Mouse (Mus musculus): ENCODE measurements around the gene Tax1bp1. TPM values are rescaled to one million over a fixed set of nuclear protein-coding genes. Genes with fewer than 3 reads are reported as not detected.
"Not testable (repeated sequence)": the region's sequence is repeated elsewhere in the genome, so short reads cannot be mapped to it uniquely, and the experiment has no call there.

The Tax1bp1 gene
- 168 and 174 TPM in 2 replicates for polyA plus RNA-seq (2014; fragmentation: Nextera tagmentation; extraction: Ambion mirVana)

GRCm38 (mm10) chr6:52713104-52713896 lies at the start of gene Tax1bp1:
TSS of gene Tax1bp1 (plus strand) at chr6:52713729.
- peaks cover 4% of the 10 kb centered on the region for H3K4me1 ChIP-seq (ENCODE audit: control insufficient read depth, insufficient read depth, low read length)
- WGBS, result 4% methylated on average over 38 of the region's 38 CpGs
- H3K36me3 ChIP-seq (ENCODE audit: control insufficient read depth, insufficient read depth, low read length), result no peaks in the 10 kb centered on the region
- H3K27me3 ChIP-seq (replicated peaks; ENCODE audit: control insufficient read depth, insufficient read depth, low read length), result no peaks in the 10 kb centered on the region
- no peaks in the 10 kb centered on the region for H3K9me3 ChIP-seq (replicated peaks; ENCODE audit: control insufficient read depth, low read length)
- H3K4me3 ChIP-seq (ENCODE audit: low read depth, low read length), result peak within 1 kb of the TSS; percentile 99
- peak within 1 kb of the TSS; percentile 88 for H3K27ac ChIP-seq (ENCODE audit: low read depth, low read length)
- DNase-seq (ENCODE audit: low spot score), result peak; percentile 96
- H3K4me2 ChIP-seq (ENCODE audit: low read length), result peak within 1 kb of the TSS; percentile 57
- peak within 1 kb of the TSS; percentile 94 for H3K9ac ChIP-seq (ENCODE audit: low read length)
- ATAC-seq, result peak; percentile 99

GRCm38 (mm10) chr6:52667641-52668040 lies 45.9 kb upstream of the Tax1bp1 start:
- no peaks in the 10 kb centered on the region for H3K27me3 ChIP-seq (replicated peaks; ENCODE audit: control insufficient read depth, insufficient read depth, low read length)
- 48% methylated on average over 3 of the region's 3 CpGs for WGBS
- no peak overlapping the region for H3K4me3 ChIP-seq (ENCODE audit: low read depth, low read length)
- H3K36me3 ChIP-seq (ENCODE audit: control insufficient read depth, insufficient read depth, low read length), result no peaks in the 10 kb centered on the region
- H3K27ac ChIP-seq (ENCODE audit: low read depth, low read length), result no peak overlapping the region
- no peak overlapping the region for H3K4me2 ChIP-seq (ENCODE audit: low read length)
- no peaks in the 10 kb centered on the region for H3K9me3 ChIP-seq (replicated peaks; ENCODE audit: control insufficient read depth, low read length)
- DNase-seq (ENCODE audit: low spot score), result peak; percentile 24
- ATAC-seq, result no peak
- H3K4me1 ChIP-seq (ENCODE audit: control insufficient read depth, insufficient read depth, low read length), result no peaks in the 10 kb centered on the region
- H3K9ac ChIP-seq (ENCODE audit: low read length), result no peak overlapping the region

DNA sequence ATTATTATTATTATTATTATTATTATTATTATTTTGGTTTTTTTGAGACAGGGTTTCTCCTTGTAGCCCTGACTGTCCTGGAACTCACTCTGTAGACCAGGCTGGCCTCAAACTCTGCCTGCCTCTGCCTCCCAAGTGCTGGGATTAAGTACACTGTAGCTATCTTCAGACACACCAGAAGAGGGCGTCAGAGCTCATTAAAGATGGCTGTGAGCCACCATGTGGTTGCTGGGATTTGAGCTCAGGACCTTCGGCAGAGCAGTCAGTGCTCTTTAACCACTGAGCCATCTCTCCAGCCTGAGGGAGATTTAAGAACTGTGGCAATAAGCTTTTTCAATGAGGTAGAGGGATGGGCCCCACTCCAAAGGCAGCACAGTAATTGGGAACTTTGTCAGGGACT lies 43.7 kb upstream of the Tax1bp1 start:
- not testable (repeated sequence) for ATAC-seq; H3K27me3 ChIP-seq (replicated peaks; ENCODE audit: control insufficient read depth, insufficient read depth, low read length); H3K36me3 ChIP-seq (ENCODE audit: control insufficient read depth, insufficient read depth, low read length); DNase-seq (ENCODE audit: low spot score); H3K9me3 ChIP-seq (replicated peaks; ENCODE audit: control insufficient read depth, low read length); H3K9ac ChIP-seq (ENCODE audit: low read length); H3K4me2 ChIP-seq (ENCODE audit: low read length); H3K4me3 ChIP-seq (ENCODE audit: low read depth, low read length); H3K27ac ChIP-seq (ENCODE audit: low read depth, low read length)
- WGBS, result 31% methylated on average over 2 of the region's 2 CpGs
- H3K4me1 ChIP-seq (ENCODE audit: control insufficient read depth, insufficient read depth, low read length), result 0 out of 2 replicates have a peak, but pooled peaks cover 10% of the 10 kb centered on the region

DNA sequence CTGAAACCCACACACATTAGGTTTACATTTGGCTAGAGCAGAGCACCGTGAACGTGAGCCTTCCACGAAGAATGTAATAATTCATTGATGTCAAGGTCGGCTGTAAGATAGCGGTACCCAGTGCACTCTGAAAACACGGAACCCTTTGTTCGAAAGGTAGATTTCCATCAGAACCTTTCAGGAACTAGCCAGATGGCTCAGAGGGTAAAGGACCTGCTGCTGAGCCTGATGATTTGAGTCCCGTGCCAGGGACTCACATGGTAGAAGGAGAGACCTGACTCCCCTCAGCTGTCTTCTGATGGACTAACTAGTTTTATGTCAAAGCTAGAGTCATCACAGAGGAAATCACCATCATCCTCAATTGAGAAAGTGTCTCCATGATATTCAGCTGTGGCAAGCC lies 41.7 kb upstream of the Tax1bp1 start:
- H3K9ac ChIP-seq (ENCODE audit: low read length), result no peak overlapping the region
- no peaks in the 10 kb centered on the region for H3K9me3 ChIP-seq (replicated peaks; ENCODE audit: control insufficient read depth, low read length)
- H3K27me3 ChIP-seq (replicated peaks; ENCODE audit: control insufficient read depth, insufficient read depth, low read length), result no peaks in the 10 kb centered on the region
- DNase-seq (ENCODE audit: low spot score) (no peak), ATAC-seq (no peak)
- WGBS, result 87% methylated on average over 8 of the region's 8 CpGs
- H3K27ac ChIP-seq (ENCODE audit: low read depth, low read length), result no peak overlapping the region
- no peak overlapping the region for H3K4me3 ChIP-seq (ENCODE audit: low read depth, low read length)
- H3K4me1 ChIP-seq (ENCODE audit: control insufficient read depth, insufficient read depth, low read length), result 0 out of 2 replicates have a peak, but pooled peaks cover 10% of the 10 kb centered on the region
- H3K4me2 ChIP-seq (ENCODE audit: low read length), result no peak overlapping the region
- H3K36me3 ChIP-seq (ENCODE audit: control insufficient read depth, insufficient read depth, low read length), result no peaks in the 10 kb centered on the region

- no peak overlapping the region for H3K9ac ChIP-seq (ENCODE audit: low read length)
- H3K36me3 ChIP-seq (ENCODE audit: control insufficient read depth, insufficient read depth, low read length), result no peaks in the 10 kb centered on the region
- 0 out of 2 replicates have a peak, but pooled peaks cover 10% of the 10 kb centered on the region for H3K4me1 ChIP-seq (ENCODE audit: control insufficient read depth, insufficient read depth, low read length)
- DNase-seq (ENCODE audit: low spot score), result no peak
- H3K4me3 ChIP-seq (ENCODE audit: low read depth, low read length), result no peak overlapping the region
- WGBS, result 69% methylated on average over 2 of the region's 2 CpGs
- no peaks in the 10 kb centered on the region for H3K27me3 ChIP-seq (replicated peaks; ENCODE audit: control insufficient read depth, insufficient read depth, low read length)
- ATAC-seq, result no peak
- H3K4me2 ChIP-seq (ENCODE audit: low read length), result no peak overlapping the region
- H3K9me3 ChIP-seq (replicated peaks; ENCODE audit: control insufficient read depth, low read length), result no peaks in the 10 kb centered on the region
- no peak overlapping the region for H3K27ac ChIP-seq (ENCODE audit: low read depth, low read length)
Observed at GRCm38 (mm10) chr6:52672539-52672938, 41.0 kb upstream of the Tax1bp1 start.

DNA sequence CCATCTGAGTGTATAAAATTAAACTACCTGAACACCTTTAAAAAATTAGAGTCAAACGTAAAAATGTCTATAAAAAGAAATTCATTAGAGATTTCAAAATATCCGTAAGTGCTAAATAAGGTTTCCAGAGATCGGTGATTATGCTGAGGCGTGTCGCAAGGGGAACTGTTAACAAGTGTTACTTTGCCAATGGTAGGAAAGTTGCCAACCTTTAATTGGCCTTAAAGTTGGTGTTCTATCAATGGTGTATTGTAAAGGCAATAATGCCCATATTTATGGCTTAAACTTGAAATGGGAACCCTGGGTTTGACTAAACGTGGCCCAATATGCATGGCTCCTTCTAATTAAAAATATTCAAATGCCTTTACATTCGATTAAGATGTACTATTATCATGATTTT lies 39.8 kb upstream of the Tax1bp1 start:
- Histone ChIP-seq H3K27ac (ENCODE audit: low read depth, low read length) (no peak overlapping the region), H3K9ac (ENCODE audit: low read length) (no peak overlapping the region), H3K27me3 (replicated peaks; ENCODE audit: control insufficient read depth, insufficient read depth, low read length) (no peaks in the 10 kb centered on the region), H3K36me3 (ENCODE audit: control insufficient read depth, insufficient read depth, low read length) (no peaks in the 10 kb centered on the region), H3K4me1 (ENCODE audit: control insufficient read depth, insufficient read depth, low read length) (0 out of 2 replicates have a peak, but pooled peaks cover 10% of the 10 kb centered on the region), H3K4me2 (ENCODE audit: low read length) (no peak overlapping the region), H3K9me3 (replicated peaks; ENCODE audit: control insufficient read depth, low read length) (no peaks in the 10 kb centered on the region), H3K4me3 (ENCODE audit: low read depth, low read length) (no peak overlapping the region)
- DNase-seq (ENCODE audit: low spot score), result peak; percentile 83
- 32% methylated on average over 7 of the region's 7 CpGs for WGBS
- 0 out of 2 replicates have a peak, but pooled peaks have one; percentile 32 for ATAC-seq

DNA sequence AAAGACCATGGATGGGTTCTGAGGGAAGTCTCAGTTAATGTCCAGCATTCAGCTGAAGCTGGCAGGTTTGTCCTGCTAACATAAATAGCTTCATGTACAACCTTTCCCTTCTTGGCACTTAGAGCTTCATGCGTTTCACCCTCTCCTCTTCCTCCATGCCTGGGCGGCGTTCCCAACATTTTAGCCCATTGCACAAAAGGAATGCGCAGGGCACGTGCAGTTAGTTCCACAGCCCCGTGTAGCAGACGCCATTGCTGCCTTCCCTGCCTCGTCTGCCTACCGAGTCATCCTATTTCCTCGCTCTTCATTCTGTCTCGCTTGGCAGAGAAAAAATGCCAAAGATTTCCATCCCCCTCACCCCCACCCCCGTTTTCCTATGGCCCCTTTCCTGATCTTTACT lies 39.0 kb upstream of the Tax1bp1 start:
- DNase-seq (ENCODE audit: low spot score) (peak; percentile 35), ATAC-seq (no peak)
- Histone ChIP-seq H3K4me2 (ENCODE audit: low read length) (no peak overlapping the region), H3K4me3 (ENCODE audit: low read depth, low read length) (no peak overlapping the region), H3K27me3 (replicated peaks; ENCODE audit: control insufficient read depth, insufficient read depth, low read length) (no peaks in the 10 kb centered on the region), H3K9ac (ENCODE audit: low read length) (no peak overlapping the region), H3K9me3 (replicated peaks; ENCODE audit: control insufficient read depth, low read length) (no peaks in the 10 kb centered on the region), H3K4me1 (ENCODE audit: control insufficient read depth, insufficient read depth, low read length) (0 out of 2 replicates have a peak, but pooled peaks cover 10% of the 10 kb centered on the region), H3K27ac (ENCODE audit: low read depth, low read length) (no peak overlapping the region), H3K36me3 (ENCODE audit: control insufficient read depth, insufficient read depth, low read length) (no peaks in the 10 kb centered on the region)
- WGBS, result 64% methylated on average over 12 of the region's 12 CpGs

- Histone ChIP-seq H3K4me1 (ENCODE audit: control insufficient read depth, insufficient read depth, low read length) (0 out of 2 replicates have a peak, but pooled peaks cover 10% of the 10 kb centered on the region), H3K9me3 (replicated peaks; ENCODE audit: control insufficient read depth, low read length) (no peaks in the 10 kb centered on the region), H3K9ac (ENCODE audit: low read length) (no peak overlapping the region), H3K4me3 (ENCODE audit: low read depth, low read length) (no peak overlapping the region), H3K27me3 (replicated peaks; ENCODE audit: control insufficient read depth, insufficient read depth, low read length) (no peaks in the 10 kb centered on the region), H3K27ac (ENCODE audit: low read depth, low read length) (no peak overlapping the region), H3K36me3 (ENCODE audit: control insufficient read depth, insufficient read depth, low read length) (no peaks in the 10 kb centered on the region), H3K4me2 (ENCODE audit: low read length) (no peak overlapping the region)
- no peak for DNase-seq (ENCODE audit: low spot score)
- ATAC-seq, result no peak
- 75% methylated on average over 4 of the region's 4 CpGs for WGBS
Observed at GRCm38 (mm10) chr6:52675222-52675921, 38.2 kb upstream of the Tax1bp1 start.

Measured in forebrain, embryonic 14.5 days (tissue).